Mouse (Mus musculus): ENCODE measurements at regions not wholly inside any gene's neighbourhood (a gene's known extent, or its start where the extent isn't known, plus 50 kb on each side); places are given as distances from the start of the nearest gene placed in this dataset.
A peak's percentile ranks its signal among the peaks of the same experiment; 100 is the strongest.

- no peak for DNase-seq (ENCODE audit: low read depth, low spot score)
Measured at GRCm38 (mm10) chr8:6227901-6228300, 1122.8 kb upstream of the Slc10a2 start.

- no peak for DNase-seq (ENCODE audit: low read depth, low spot score)
Measured at GRCm38 (mm10) chr8:6225194-6225593, 1120.0 kb upstream of the Slc10a2 start.

- no peak for DNase-seq (ENCODE audit: low read depth, low spot score)
Measured at GRCm38 (mm10) chr8:6207617-6208349, 1102.6 kb upstream of the Slc10a2 start.

GRCm38 (mm10) chr8:6204051-6204745, 1099.0 kb upstream of the Slc10a2 start:
- DNase-seq (ENCODE audit: low read depth, low spot score): no peak

GRCm38 (mm10) chr8:6191431-6191830, 1086.3 kb upstream of the Slc10a2 start:
- DNase-seq (ENCODE audit: low read depth, low spot score): no peak

GRCm38 (mm10) chr8:6188422-6188821, 1083.3 kb upstream of the Slc10a2 start:
- DNase-seq (ENCODE audit: low read depth, low spot score): no peak

- DNase-seq (ENCODE audit: low read depth, low spot score): no peak
Measured at GRCm38 (mm10) chr8:6186561-6186960, 1081.4 kb upstream of the Slc10a2 start.

GRCm38 (mm10) chr8:6179602-6180001, 1074.5 kb upstream of the Slc10a2 start:
- no peak for DNase-seq (ENCODE audit: low read depth, low spot score)

- DNase-seq (ENCODE audit: low read depth, low spot score): no peak
Measured at GRCm38 (mm10) chr8:6166433-6166832, 1061.3 kb upstream of the Slc10a2 start.

- DNase-seq (ENCODE audit: low read depth, low spot score): no peak
Measured at GRCm38 (mm10) chr8:6165230-6165629, 1060.1 kb upstream of the Slc10a2 start.

- no peak for DNase-seq (ENCODE audit: low read depth, low spot score)
Measured at GRCm38 (mm10) chr8:6164758-6165157, 1059.6 kb upstream of the Slc10a2 start.

- DNase-seq (ENCODE audit: low read depth, low spot score): no peak
Measured at GRCm38 (mm10) chr8:6144588-6144987, 1039.4 kb upstream of the Slc10a2 start.

- DNase-seq (ENCODE audit: low read depth, low spot score): no peak
Measured at GRCm38 (mm10) chr8:6140090-6140489, 1034.9 kb upstream of the Slc10a2 start.

GRCm38 (mm10) chr8:6139171-6139570, 1034.0 kb upstream of the Slc10a2 start:
- DNase-seq (ENCODE audit: low read depth, low spot score): no peak

- peak; percentile 26 for DNase-seq (ENCODE audit: low read depth, low spot score)
Measured at GRCm38 (mm10) chr8:6132243-6132751, 1027.1 kb upstream of the Slc10a2 start.

GRCm38 (mm10) chr8:6125265-6125664, 1020.1 kb upstream of the Slc10a2 start:
- DNase-seq (ENCODE audit: low read depth, low spot score): no peak

GRCm38 (mm10) chr8:6119506-6119905, 1014.4 kb upstream of the Slc10a2 start:
- DNase-seq (ENCODE audit: low read depth, low spot score): no peak

- DNase-seq (ENCODE audit: low read depth, low spot score): no peak
Measured at GRCm38 (mm10) chr8:6111351-6111750, 1006.2 kb upstream of the Slc10a2 start.

- no peak for DNase-seq (ENCODE audit: low read depth, low spot score)
Measured at GRCm38 (mm10) chr8:6090028-6090427, 984.9 kb upstream of the Slc10a2 start.

GRCm38 (mm10) chr8:6043939-6044577, 938.9 kb upstream of the Slc10a2 start:
- peak; percentile 29 for DNase-seq (ENCODE audit: low read depth, low spot score)

- DNase-seq (ENCODE audit: low read depth, low spot score): no peak
Measured at GRCm38 (mm10) chr8:6012206-6012605, 907.1 kb upstream of the Slc10a2 start.

GRCm38 (mm10) chr8:6011182-6011581, 906.0 kb upstream of the Slc10a2 start:
- no peak for DNase-seq (ENCODE audit: low read depth, low spot score)
